Mouse (Mus musculus) small intestine, adult 2 months (tissue): ENCODE data around the gene Nipsnap3a. TPM values are rescaled to one million over a fixed set of nuclear protein-coding genes. Genes with fewer than 3 reads are reported as not detected.
A peak's percentile ranks its signal among the peaks of the same experiment; 100 is the strongest.

Source experiments
- H3K27ac ChIP-seq: fragments of 200-500 bp; 2 replicates; pipeline ENCODE4 v1.5.1; 2012; ENCODE audit warnings: low read depth, low read length, control low read depth, inconsistent platforms; ENCODE audit not compliant: insufficient read depth
- H3K27me3 ChIP-seq: fragments of 200-500 bp; 2 replicates; pipeline ENCODE4 v1.6.1; 2012; ENCODE audit warnings: mild to moderate bottlenecking, moderate library complexity, low read length, inconsistent platforms; ENCODE audit not compliant: control insufficient read depth, insufficient read depth
- H3K36me3 ChIP-seq: fragments of 200-500 bp; 2 replicates; pipeline ENCODE4 v1.6.1; 2012; ENCODE audit warnings: mild to moderate bottlenecking, low read length, control low read depth, inconsistent platforms; ENCODE audit not compliant: control insufficient read depth, insufficient read depth
- H3K4me1 ChIP-seq: fragments of 200-500 bp; 2 replicates; pipeline ENCODE4 v1.6.1; 2012; ENCODE audit warnings: low read length, inconsistent platforms, mixed read lengths; ENCODE audit not compliant: control insufficient read depth, insufficient read depth, insufficient read length
- H3K4me3 ChIP-seq: fragments of 200-500 bp; 2 replicates; pipeline ENCODE4 v1.5.1; 2012; ENCODE audit warnings: low read depth, mild to moderate bottlenecking, control low read depth, inconsistent platforms, low read length, moderate library complexity
- CTCF ChIP-seq: fragments of 200-500 bp; IDR thresholded peaks from 2 replicates; pipeline ENCODE4 v1.5.1; 2012; ENCODE audit warnings: low read depth, mild to moderate bottlenecking, control low read depth, inconsistent platforms, low read length, moderate library complexity, mixed read lengths; ENCODE audit not compliant: insufficient replicate concordance, insufficient read length; ENCODE audit errors: extremely low read depth
- POLR2A ChIP-seq: fragments of 200-500 bp; IDR thresholded peaks from 2 replicates; pipeline ENCODE4 v1.6.1; 2012; ENCODE audit warnings: low read depth, mild to moderate bottlenecking, control low read depth, inconsistent platforms, low read length, moderate library complexity
- WGBS: fragments of 180-500 bp; shearing (Covaris S2); methylation state at CpG from one replicate; pipeline ENCODE4 v1.1.7; 2018; 5-methylcytosine and 5-hydroxymethylcytosine counted together
- polyA plus RNA-seq: library from polyadenylated mRNA; depleted of rRNA; stranded (reverse); fragments of >200 nt; gene quantifications from 2 replicates; pipeline ENCODE4 v1.2.3, GENCODE M21; 2012

Gene Nipsnap3a
- polyA plus RNA-seq, 1 experiment: not detected

DNA sequence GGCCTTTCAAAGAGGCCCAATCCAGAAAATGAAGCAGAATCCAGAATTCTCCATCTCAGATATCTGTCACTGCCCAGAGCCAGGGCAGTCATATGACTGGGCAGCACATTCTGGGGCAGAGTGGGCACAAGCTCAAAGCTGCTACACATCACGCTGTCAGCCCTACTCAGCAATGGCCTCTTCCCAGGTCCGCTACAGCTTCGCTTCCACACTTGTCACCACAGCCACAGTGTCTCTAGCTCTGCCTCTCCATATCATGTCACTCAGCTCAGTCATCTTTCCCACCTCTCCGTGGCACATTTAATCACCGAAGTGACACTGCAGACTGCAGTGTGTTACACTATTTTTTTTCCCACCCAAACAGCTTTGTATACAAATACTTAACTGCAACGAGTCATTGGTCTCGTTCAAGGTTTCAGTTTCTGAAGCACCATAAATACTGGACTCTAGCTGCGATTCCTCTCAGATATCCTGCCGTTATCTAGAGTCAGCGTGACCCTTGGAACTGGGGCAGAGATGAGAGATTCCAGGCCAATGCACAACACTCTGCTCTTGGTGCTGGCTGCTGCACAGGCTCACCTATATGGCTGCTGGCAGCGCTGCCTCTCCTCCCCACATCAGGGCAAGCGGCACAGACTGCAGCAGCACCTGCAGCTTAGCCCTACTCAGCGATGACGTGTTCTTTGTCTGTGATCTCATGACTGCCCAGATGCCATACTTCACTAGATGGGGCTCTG is 34.3 kb downstream of the Nipsnap3a start:
- Histone ChIP-seq H3K27ac (peak overlapping the region; percentile 57), H3K4me3 (no peak overlapping the region), H3K27me3 (no peaks in the 10 kb centered on the region), H3K36me3 (peaks cover 18% of the 10 kb centered on the region), H3K4me1 (peaks cover 16% of the 10 kb centered on the region)
- TF ChIP-seq POLR2A (no peak), CTCF (no peak)
- WGBS: 39% methylated on average over 14 of the region's 14 CpGs

DNA sequence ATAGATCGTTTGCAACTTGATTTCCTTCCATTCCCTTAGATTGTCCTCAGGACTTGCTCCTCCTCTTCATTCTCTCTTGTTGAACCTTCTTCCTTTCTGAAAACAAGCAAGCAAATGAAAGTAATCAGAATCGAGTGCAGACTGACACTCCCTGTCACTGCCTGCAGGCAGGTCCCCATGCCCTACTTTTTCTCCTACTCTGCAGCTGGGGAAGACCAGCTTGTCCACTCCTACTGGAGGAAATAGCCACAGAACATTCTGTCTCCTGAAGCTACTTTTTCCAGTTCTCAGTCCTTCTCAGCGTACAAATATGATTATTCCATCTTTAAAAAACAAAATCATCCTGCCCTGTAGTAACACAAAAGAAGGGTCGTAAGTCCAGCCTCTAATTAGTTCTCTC is 35.3 kb downstream of the Nipsnap3a start:
- no peaks in the 10 kb centered on the region for H3K27me3 ChIP-seq
- H3K4me1 ChIP-seq: peaks cover 17% of the 10 kb centered on the region
- no peak overlapping the region for H3K4me3 ChIP-seq
- TF ChIP-seq POLR2A: no peak
- no peak for TF ChIP-seq CTCF
- WGBS: 61% methylated on average over 4 of the region's 4 CpGs
- peaks cover 14% of the 10 kb centered on the region for H3K36me3 ChIP-seq
- no peak overlapping the region for H3K27ac ChIP-seq

DNA sequence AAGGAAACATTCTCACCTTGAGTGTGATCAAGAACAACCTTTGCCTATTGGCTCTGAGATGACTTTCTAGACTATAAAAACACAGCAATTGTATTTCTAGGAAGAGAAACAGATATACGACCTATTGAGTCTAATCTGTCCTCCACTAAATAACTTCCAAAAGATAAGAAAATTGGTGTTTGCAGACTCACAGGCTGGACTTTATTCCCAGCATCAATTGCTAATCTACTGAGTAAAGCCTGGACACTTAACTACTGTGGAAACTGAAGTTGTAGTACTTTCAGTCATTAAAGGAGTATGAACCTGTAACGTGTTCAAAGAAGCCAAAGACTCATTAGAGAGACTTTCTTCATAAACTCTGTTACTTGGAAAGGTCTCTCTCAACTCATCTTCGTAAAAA is 38.7 kb downstream of the Nipsnap3a start:
- TF ChIP-seq POLR2A (no peak), CTCF (no peak)
- no peak overlapping the region for H3K27ac ChIP-seq
- H3K27me3 ChIP-seq: no peaks in the 10 kb centered on the region
- no peak overlapping the region for H3K4me3 ChIP-seq
- WGBS: 36% methylated on average over 3 of the region's 3 CpGs
- H3K36me3 ChIP-seq: peaks cover 5% of the 10 kb centered on the region; the same call in 1 of the 2 replicates
- peaks cover 16% of the 10 kb centered on the region for H3K4me1 ChIP-seq

DNA sequence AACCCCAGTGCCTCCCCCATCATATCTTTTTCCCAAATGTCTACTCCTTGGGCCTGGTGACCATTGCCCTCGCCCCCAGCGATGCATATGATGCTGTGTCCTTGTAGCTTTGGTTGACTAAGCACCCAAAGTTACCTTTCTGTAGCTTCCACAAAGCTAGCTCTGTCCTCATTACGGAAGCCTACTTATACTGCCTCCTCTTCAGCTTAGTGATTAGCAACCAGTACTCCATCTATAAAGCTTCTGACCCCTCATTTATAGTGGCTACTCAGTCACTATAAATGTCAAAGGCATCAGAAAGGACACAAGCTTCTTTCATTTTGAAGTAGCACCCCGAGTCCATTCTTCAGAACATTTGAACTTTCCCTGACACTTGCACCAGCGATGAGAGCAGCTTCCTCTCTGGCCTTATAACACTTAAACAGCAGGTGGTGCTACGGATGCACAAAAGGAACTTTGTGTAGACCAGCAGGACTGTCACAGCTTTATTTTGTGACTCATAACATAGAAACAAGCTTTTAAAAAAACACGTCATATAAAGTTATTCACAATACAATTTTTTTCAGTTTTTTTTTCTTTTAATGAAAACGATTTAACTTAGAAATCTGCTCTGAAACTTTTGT is 41.4 kb downstream of the Nipsnap3a start:
- no peaks in the 10 kb centered on the region for H3K27me3 ChIP-seq
- 56% methylated on average over 8 of the region's 8 CpGs for WGBS
- peaks cover 14% of the 10 kb centered on the region for H3K36me3 ChIP-seq
- H3K4me3 ChIP-seq: no peak overlapping the region
- TF ChIP-seq POLR2A (no peak), CTCF (no peak)
- peaks cover 6% of the 10 kb centered on the region; the same call in 1 of the 2 replicates for H3K4me1 ChIP-seq
- no peak overlapping the region for H3K27ac ChIP-seq

DNA sequence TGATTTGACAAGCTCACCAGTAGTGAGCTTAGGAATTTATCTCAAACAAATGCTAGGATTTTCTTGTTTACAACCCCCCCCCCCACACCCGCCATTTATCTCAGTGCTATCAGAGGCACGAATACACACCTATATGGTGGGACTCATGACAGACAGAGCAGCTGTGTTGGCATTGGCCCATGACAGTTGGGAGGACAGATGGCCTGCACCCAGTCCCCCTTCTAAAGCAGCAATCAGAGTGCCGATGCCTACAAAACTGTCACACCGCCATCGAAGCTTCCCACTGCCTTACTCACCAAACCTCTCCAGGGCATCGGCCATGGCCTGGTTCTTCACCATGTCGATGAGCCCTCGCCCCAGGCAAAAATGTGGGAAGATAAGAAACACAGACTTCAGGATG is 54.7 kb downstream of the Nipsnap3a start:
- Histone ChIP-seq H3K27me3 (no peaks in the 10 kb centered on the region), H3K4me3 (no peak overlapping the region), H3K36me3 (peaks cover 39% of the 10 kb centered on the region), H3K27ac (no peak overlapping the region), H3K4me1 (0 out of 2 replicates have a peak, but pooled peaks cover 3% of the 10 kb centered on the region)
- WGBS: 83% methylated on average over 8 of the region's 8 CpGs
- no peak for TF ChIP-seq POLR2A
- no peak for TF ChIP-seq CTCF

DNA sequence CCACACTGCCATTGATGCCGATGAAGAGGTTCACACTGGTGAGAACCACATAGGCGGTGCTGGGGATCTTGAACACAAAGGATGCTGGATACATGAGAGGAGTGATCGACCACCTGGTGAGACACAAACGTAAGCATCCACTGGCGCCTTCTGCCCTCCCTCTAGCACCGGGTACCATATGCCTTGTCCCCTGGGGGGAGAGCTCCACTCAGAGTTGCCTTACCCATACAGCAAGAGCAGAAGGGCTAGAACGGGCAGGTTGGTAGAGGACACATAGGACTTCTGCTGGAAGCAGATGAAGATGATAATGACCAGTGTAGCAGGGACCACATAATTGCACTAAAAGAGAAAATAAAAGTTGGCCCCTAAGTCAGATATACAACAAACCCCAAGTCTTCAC is 56.7 kb downstream of the Nipsnap3a start:
- peaks cover 36% of the 10 kb centered on the region for H3K36me3 ChIP-seq
- WGBS: 94% methylated on average over 7 of the region's 7 CpGs
- no peak overlapping the region for H3K27ac ChIP-seq
- H3K4me1 ChIP-seq: 0 out of 2 replicates have a peak, but pooled peaks cover 3% of the 10 kb centered on the region
- no peak overlapping the region for H3K4me3 ChIP-seq
- no peaks in the 10 kb centered on the region for H3K27me3 ChIP-seq
- TF ChIP-seq CTCF: no peak
- TF ChIP-seq POLR2A: no peak
